Comparison of ENCODE assay signal across 8 mouse cellular contexts in the genomic region with DNA sequence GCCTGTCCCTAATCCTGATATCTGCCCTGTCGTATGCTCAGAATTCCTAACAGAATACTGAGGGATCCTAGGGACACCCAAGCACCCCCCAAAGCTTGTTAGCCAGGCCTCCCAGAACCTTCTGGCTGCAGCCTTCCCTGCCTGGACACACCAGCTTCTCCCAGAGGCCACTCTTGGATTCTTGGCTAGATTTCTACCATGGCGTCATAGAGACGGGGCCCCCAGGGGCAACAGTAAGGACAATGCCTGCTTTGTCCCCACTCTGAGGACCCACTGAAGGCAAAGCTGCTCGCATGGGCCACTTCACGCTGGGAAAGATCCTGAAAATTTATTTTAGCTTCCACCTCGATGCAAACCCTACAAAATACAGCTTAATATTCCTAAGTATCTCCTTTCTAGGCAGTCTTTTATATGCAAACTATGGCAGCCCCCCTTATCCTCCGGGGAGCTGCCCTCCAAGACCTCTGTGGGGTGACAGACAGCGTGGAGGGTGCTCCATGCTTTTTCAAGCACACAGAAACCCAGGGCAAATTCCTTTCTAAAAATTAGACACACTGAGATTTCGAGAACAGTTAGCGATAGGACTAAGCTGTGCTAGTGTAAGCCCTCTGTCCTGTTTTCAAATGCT. TPM values are rescaled to one million over a fixed set of nuclear protein-coding genes. Genes with fewer than 3 reads are reported as not detected.
DNase-seq lines count a peak whose midpoint lies in the region; ATAC-seq lines count a peak whose summit lies in the region.

No protein-coding gene starts in this region.

- H3K27ac ChIP-seq in forebrain, embryonic 14.5 days (ENCODE audit: low read depth, low read length), result peak overlapping the region; percentile 82
- H3K27ac ChIP-seq in hindbrain, embryonic 12.5 days, result peak overlapping the region; percentile 79
- peak overlapping the region; percentile 53; the same call in 1 of the 2 replicates for H3K27ac ChIP-seq in neural tube, embryonic 12.5 days

- H3K4me1 ChIP-seq in forebrain, embryonic 14.5 days (ENCODE audit: control insufficient read depth, insufficient read depth, low read length), result peaks cover 20% of the 10 kb centered on the region
- peaks cover 28% of the 10 kb centered on the region for H3K4me1 ChIP-seq in hindbrain, embryonic 12.5 days
- peaks cover 29% of the 10 kb centered on the region for H3K4me1 ChIP-seq in neural tube, embryonic 12.5 days

- peak; percentile 45 to 59 for DNase-seq in left cerebral cortex, adult 9 months (ENCODE audit: low spot score in 2 of 2)
- DNase-seq in left cerebral cortex, postnatal 36 days (ENCODE audit: low spot score in 2 of 2), result no peak
- DNase-seq in forebrain, embryonic 14.5 days (ENCODE audit: low spot score), result peak; percentile 84
- DNase-seq in frontal cortex, postnatal 36 days (ENCODE audit: low spot score in 2 of 2), result no peak
- DNase-seq in cerebellum, adult 11 months, result no peak
- DNase-seq in right cerebral cortex, postnatal 14 days, result no peak

- H3K4me2 ChIP-seq in forebrain, embryonic 14.5 days (ENCODE audit: low read length), result no peak overlapping the region
- no peak overlapping the region for H3K4me2 ChIP-seq in hindbrain, embryonic 12.5 days (replicated peaks)
- H3K4me2 ChIP-seq in neural tube, embryonic 12.5 days (replicated peaks), result peak overlapping the region; percentile 20; the same call in 1 of the 2 replicates

- H3K9ac ChIP-seq in forebrain, embryonic 14.5 days (ENCODE audit: low read length), result peak overlapping the region; percentile 35; the same call in 1 of the 2 replicates
- no peak overlapping the region for H3K9ac ChIP-seq in hindbrain, embryonic 12.5 days
- no peak overlapping the region for H3K9ac ChIP-seq in neural tube, embryonic 12.5 days

- WGBS in forebrain, embryonic 14.5 days, result 10% methylated on average over 10 of the region's 10 CpGs
- 27% methylated on average over 10 of the region's 10 CpGs for WGBS in hindbrain, embryonic 12.5 days
- 33% methylated on average over 10 of the region's 10 CpGs for WGBS in neural tube, embryonic 12.5 days

- intact Hi-C loops in left cerebral cortex, postnatal 36 days (cut with DNase I), result no loop called here

- no peaks in the 10 kb centered on the region for H3K27me3 ChIP-seq in forebrain, embryonic 14.5 days (replicated peaks; ENCODE audit: control insufficient read depth, insufficient read depth, low read length)
- H3K27me3 ChIP-seq in hindbrain, embryonic 12.5 days, result no peaks in the 10 kb centered on the region
- H3K27me3 ChIP-seq in neural tube, embryonic 12.5 days (replicated peaks), result no peaks in the 10 kb centered on the region

- peak; percentile 90 for ATAC-seq in forebrain, embryonic 14.5 days
- ATAC-seq in hindbrain, embryonic 12.5 days (ENCODE audit: low FRiP score), result peak; percentile 67; the same call in 1 of the 2 replicates
- ATAC-seq in neural tube, embryonic 12.5 days (ENCODE audit: low FRiP score, low read depth), result peak; percentile 70

- no peaks in the 10 kb centered on the region for H3K9me3 ChIP-seq in forebrain, embryonic 14.5 days (replicated peaks; ENCODE audit: control insufficient read depth, low read length)
- H3K9me3 ChIP-seq in hindbrain, embryonic 12.5 days (replicated peaks), result no peaks in the 10 kb centered on the region
- no peaks in the 10 kb centered on the region for H3K9me3 ChIP-seq in neural tube, embryonic 12.5 days

- H3K36me3 ChIP-seq in forebrain, embryonic 14.5 days (ENCODE audit: control insufficient read depth, insufficient read depth, low read length), result no peaks in the 10 kb centered on the region
- H3K36me3 ChIP-seq in hindbrain, embryonic 12.5 days, result no peaks in the 10 kb centered on the region
- H3K36me3 ChIP-seq in neural tube, embryonic 12.5 days, result no peaks in the 10 kb centered on the region

- H3K4me3 ChIP-seq in forebrain, embryonic 14.5 days (ENCODE audit: low read depth, low read length), result no peak overlapping the region
- no peak overlapping the region for H3K4me3 ChIP-seq in hindbrain, embryonic 12.5 days
- no peak overlapping the region for H3K4me3 ChIP-seq in neural tube, embryonic 12.5 days

RNA-seq across cellular contexts. Expression of gene Sema4d, which starts 32.2 kb away (rescaled TPM):
- total RNA-seq in left cerebral cortex, postnatal 36 days (2021), result 10 to 100 TPM; 91.0 to 94.2 TPM
- polyA plus RNA-seq in forebrain, embryonic 14.5 days (2014; fragmentation: Nextera tagmentation; extraction: Ambion mirVana), result 12.7 and 22.1 TPM in 2 replicates
- 7.2 and 7.7 TPM in 2 replicates for polyA plus RNA-seq in hindbrain, embryonic 12.5 days (2016; fragmentation: Nextera tagmentation; extraction: Ambion mirVana)
- polyA plus RNA-seq in neural tube, embryonic 12.5 days (2016; fragmentation: Nextera tagmentation; extraction: Ambion mirVana), result 8.5 and 9.9 TPM in 2 replicates

Comparison
In these comparisons a context has a peak if more than half of its experiments do, and no peak if none do; other contexts are left out.
1. DNase-seq: peak in left cerebral cortex, adult 9 months (2 of 2) and forebrain, embryonic 14.5 days (single experiment); none in left cerebral cortex, postnatal 36 days (0 of 2), frontal cortex, postnatal 36 days (0 of 2), cerebellum, adult 11 months (single experiment) and right cerebral cortex, postnatal 14 days (single experiment).
2. Peak in every context shown above with its lines, with median percentiles within 50 percentile points of each other: ATAC-seq and H3K27ac ChIP-seq.